Mouse (Mus musculus): ENCODE results near the gene Col15a1.

DNA sequence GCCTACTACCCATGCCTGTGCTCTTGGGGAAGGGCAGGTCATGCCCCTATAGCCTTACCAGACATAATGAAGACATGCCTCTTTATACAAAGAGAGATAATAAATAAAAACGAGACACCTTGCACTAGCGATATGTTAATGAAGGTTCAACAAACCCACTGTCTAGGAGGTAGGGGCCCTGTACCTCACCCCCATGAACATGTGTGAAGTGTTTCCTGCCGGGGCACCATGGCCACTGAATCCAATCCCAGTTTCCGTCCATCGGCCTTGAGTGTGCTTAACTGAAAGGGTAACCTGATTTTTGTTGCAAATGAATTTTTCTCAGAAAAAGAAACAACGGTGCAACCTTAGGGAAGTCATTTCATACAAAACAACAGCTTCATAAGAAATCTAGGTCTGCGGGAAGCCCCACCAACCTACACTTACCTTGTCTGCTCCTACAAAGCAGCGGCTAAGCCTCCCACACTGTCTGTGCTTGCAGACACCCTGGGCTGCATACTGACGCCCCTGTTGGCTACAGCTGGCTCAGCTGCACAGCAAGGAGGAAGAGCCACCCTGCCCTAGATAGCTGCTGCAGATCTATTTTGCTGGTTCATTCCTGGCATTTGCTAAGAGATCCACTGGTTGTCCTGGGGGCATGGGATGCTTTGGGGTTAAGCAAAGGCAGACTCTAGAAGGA, 64.6 kb downstream of the Col15a1 start:
- TF ChIP-seq POLR2A (IDR thresholded peaks at IDR 0.05; ENCODE audit: borderline replicate concordance, extremely low read depth, insufficient read depth, insufficient read length, poor library complexity, severe bottlenecking) (no peak), CTCF (IDR thresholded peaks at IDR 0.05; ENCODE audit: borderline replicate concordance, extremely low read depth, insufficient read depth, insufficient read length) (no peak)
